Mouse (Mus musculus) right cerebral cortex, postnatal 25 days (tissue): ENCODE data around the gene B3galt4.
A peak's percentile ranks its signal among the peaks of the same experiment; 100 is the strongest.
"Not testable (repeated sequence)": the region's sequence is repeated elsewhere in the genome, so short reads cannot be mapped to it uniquely, and the experiment has no call there.

Experiments used
- DNase-seq: peaks from one replicate; pipeline ENCODE4 v3.0.0; 2022

Gene B3galt4

GRCm38 (mm10) chr17:33951021-33951946, at the start of gene B3galt4:
TSS of gene B3galt4 (minus strand) at chr17:33951488.
- peak; percentile 78 for DNase-seq

GRCm38 (mm10) chr17:34000796-34001195, 49.5 kb upstream of the B3galt4 start:
- not testable (repeated sequence) for DNase-seq

- peak; percentile 68 for DNase-seq
Observed at GRCm38 (mm10) chr17:34000150-34000537, 48.9 kb upstream of the B3galt4 start, which contains the start of gene H2-K1. TSS of gene H2-K1 (minus strand) at chr17:34000347.

GRCm38 (mm10) chr17:33999341-34000149, 48.3 kb upstream of the B3galt4 start:
- DNase-seq: no peak

- DNase-seq: not testable (repeated sequence)
Observed at GRCm38 (mm10) chr17:33998697-33999096, 47.4 kb upstream of the B3galt4 start.

- not testable (repeated sequence) for DNase-seq
Observed at GRCm38 (mm10) chr17:33997025-33997424, 45.7 kb upstream of the B3galt4 start.

GRCm38 (mm10) chr17:33995651-33996050, 44.4 kb upstream of the B3galt4 start:
- DNase-seq: no peak

GRCm38 (mm10) chr17:33994959-33995358, 43.7 kb upstream of the B3galt4 start:
- no peak for DNase-seq

- DNase-seq: no peak
Observed at GRCm38 (mm10) chr17:33991788-33992664, 40.7 kb upstream of the B3galt4 start.

- DNase-seq: not testable (repeated sequence)
Observed at GRCm38 (mm10) chr17:33982136-33982535, 30.8 kb upstream of the B3galt4 start.

- peak; percentile 81 for DNase-seq
Observed at GRCm38 (mm10) chr17:33981192-33981909, 30.1 kb upstream of the B3galt4 start.

GRCm38 (mm10) chr17:33980181-33981035, 29.1 kb upstream of the B3galt4 start:
- no peak for DNase-seq

GRCm38 (mm10) chr17:33979512-33980050, 28.3 kb upstream of the B3galt4 start:
- no peak for DNase-seq

GRCm38 (mm10) chr17:33978631-33979031, 27.3 kb upstream of the B3galt4 start:
- no peak for DNase-seq

- no peak for DNase-seq
Observed at GRCm38 (mm10) chr17:33977861-33978557, 26.7 kb upstream of the B3galt4 start.

- no peak for DNase-seq
Observed at GRCm38 (mm10) chr17:33973572-33973971, 22.3 kb upstream of the B3galt4 start.

GRCm38 (mm10) chr17:33972691-33973090, 21.4 kb upstream of the B3galt4 start:
- no peak for DNase-seq

GRCm38 (mm10) chr17:33969394-33969793, 18.1 kb upstream of the B3galt4 start:
- DNase-seq: no peak

- no peak for DNase-seq
Observed at GRCm38 (mm10) chr17:33968927-33969326, 17.6 kb upstream of the B3galt4 start.

- DNase-seq: peak; percentile 62
Observed at GRCm38 (mm10) chr17:33968489-33968888, 17.2 kb upstream of the B3galt4 start.
